Mouse (Mus musculus): ENCODE measurements around the gene Gm10447.

DNA sequence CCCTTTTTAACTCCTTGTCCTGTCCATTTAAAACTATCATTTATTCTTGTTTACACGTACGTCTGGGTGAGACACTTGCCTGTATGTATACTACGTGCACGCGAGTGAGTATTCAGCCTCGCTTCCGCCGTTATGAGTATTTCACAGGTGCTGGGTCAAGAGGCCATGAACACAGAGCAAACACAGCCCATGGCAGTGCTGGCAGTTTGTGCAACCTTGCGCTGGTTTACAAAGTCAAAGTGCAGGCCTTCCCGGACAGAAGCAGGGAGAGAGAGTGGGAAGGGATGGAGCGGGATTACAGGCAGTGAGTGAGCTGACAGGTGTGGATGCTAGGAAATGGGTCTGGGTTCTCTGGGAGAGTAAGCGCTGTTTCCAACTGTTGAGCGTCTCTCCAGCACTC lies 10.7 kb downstream of the Gm10447 start:
- no peak for TF ChIP-seq POLR2A (IDR thresholded peaks at IDR 0.05; ENCODE audit: insufficient read length, low read depth)
- no peak for TF ChIP-seq POLR2AphosphoS2 (IDR thresholded peaks at IDR 0.05; ENCODE audit: insufficient read length, low read depth)
- TF ChIP-seq USF1 (IDR thresholded peaks at IDR 0.05; ENCODE audit: low read depth) = no peak
- no peak for TF ChIP-seq TCF12 (IDR thresholded peaks at IDR 0.05; ENCODE audit: insufficient read depth, poor library complexity, severe bottlenecking)
- TF ChIP-seq CEBPB (IDR thresholded peaks at IDR 0.05; ENCODE audit: insufficient read depth, poor library complexity, severe bottlenecking) = no peak
- no peak for TF ChIP-seq MYOD1 (IDR thresholded peaks at IDR 0.05; ENCODE audit: control insufficient read depth in 1 of 3, insufficient read length in 2 of 3, low read depth in 2 of 3)
- TF ChIP-seq MAX (IDR thresholded peaks at IDR 0.05; ENCODE audit: low read depth) = no peak
- TF ChIP-seq E2F4 (IDR thresholded peaks at IDR 0.05; ENCODE audit: insufficient read depth) = no peak
- no peak for TF ChIP-seq REST (IDR thresholded peaks at IDR 0.05; ENCODE audit: insufficient read depth, insufficient read length)
- no peak for TF ChIP-seq TCF3 (IDR thresholded peaks at IDR 0.05; ENCODE audit: insufficient read length, low read depth)
- TF ChIP-seq MYOG (IDR thresholded peaks at IDR 0.05; ENCODE audit: control insufficient read depth in 1 of 3, insufficient read depth in 1 of 3, insufficient read length in 2 of 3, low read depth in 2 of 3) = no peak

Measured in myocyte (in vitro differentiated cells).